Mouse (Mus musculus): Measurements from ENCODE around the gene Ldb3.

Ldb3 gene

DNA sequence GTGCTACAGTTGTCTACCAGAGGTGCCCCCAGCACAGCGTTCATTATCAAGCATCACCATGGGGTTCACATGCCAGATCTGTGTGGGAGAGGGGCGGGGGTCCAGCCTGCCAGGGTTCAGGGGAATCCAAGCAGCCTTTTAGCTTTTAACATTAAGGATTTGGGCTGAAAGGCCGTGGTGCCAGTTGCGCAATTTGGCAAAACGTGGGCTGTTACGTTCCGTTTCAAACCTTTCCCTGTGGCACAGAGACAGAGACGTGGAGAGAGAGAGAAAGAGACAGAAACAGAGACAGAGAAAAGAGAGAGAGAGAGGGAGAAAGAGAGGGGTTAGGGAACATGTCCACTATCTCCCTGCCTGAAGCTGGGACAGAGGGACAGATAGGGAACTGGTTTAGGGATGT is 26.8 kb downstream of the Ldb3 start:
- no peak for DNase-seq (ENCODE audit: low spot score in 2 of 2)

DNA sequence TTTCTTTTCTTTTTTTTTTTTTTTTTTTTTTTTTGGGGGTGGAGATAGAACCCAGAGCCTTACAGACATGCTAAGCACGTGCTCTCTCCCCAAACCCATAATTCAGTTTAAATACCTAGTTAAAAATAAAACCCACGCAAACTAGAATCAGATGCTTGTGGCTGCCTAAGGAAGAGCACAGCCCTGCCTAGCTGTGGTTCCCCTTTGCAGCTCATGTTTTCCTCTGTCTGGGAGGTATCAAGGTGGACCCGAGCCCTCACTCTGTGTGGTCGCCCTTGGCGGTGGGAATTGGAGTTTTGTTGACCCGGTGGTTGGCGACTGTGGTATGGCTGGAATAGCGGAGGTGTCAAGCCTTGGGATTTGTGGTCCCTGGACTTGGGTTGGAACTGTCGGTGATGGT is 29.5 kb downstream of the Ldb3 start:
- DNase-seq (ENCODE audit: low spot score in 2 of 2), result no peak

DNA sequence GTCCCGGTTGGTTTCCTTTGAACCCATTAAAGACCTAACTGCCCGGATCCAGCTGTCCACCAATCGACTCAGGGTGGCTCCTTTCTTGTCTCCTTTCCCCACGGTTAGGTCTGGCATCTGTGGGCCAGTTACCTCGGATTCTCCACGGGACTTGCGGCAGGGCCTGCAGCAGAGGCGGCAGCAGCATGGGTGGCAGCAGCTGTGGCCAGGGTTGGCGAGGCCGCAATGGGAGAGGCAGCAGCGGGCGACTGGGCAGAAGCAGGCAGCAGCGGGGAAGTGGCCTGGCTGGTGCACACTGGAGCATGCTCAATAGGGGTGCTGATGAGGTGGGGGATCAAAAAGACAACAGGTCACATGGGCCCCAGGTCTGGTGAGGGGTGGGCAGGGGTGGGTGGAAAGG is 33.3 kb downstream of the Ldb3 start:
- no peak for DNase-seq (ENCODE audit: low spot score in 2 of 2)

DNA sequence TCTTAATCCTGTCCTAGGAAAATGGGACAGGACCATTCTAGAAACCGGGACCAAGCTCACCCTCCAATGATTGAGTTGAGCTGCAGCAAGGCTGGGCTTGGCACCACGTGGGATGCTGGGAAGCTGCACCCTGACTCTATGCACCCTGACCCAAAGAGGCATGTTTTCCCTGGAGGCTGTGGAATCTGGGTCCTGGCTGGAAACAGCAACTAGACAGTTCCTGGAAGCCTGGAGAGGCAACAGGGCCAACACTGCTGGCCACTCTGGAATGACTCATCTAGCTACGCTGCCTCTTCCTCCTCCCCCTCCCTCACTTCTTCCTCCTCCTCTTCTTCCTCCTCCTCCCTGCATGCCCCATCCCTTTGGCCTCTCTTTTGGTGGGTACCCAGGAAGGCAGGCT is 34.4 kb downstream of the Ldb3 start:
- DNase-seq (ENCODE audit: low spot score in 2 of 2), result peak; percentile 76 to 77

DNA sequence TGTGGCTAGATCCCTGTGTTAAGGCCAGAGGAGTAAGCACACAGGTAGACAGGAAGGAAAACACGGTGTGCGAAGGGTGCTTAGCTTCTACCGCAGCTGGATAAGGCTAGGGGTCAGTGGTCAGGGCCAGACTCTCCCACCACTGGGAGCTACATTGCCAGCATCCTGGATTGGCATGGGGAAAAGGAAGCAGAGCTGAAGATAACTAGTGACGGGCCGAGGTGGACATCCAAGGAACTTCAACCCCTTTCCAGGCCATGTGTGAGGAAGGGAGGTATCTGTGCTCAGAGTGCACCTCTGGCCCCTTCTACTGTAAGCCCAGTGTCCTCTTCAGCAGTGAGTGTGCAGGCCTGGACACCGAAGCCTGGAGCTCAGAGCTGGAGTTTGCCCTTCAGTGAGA is 35.0 kb downstream of the Ldb3 start:
- no peak for DNase-seq (ENCODE audit: low spot score in 2 of 2)

DNA sequence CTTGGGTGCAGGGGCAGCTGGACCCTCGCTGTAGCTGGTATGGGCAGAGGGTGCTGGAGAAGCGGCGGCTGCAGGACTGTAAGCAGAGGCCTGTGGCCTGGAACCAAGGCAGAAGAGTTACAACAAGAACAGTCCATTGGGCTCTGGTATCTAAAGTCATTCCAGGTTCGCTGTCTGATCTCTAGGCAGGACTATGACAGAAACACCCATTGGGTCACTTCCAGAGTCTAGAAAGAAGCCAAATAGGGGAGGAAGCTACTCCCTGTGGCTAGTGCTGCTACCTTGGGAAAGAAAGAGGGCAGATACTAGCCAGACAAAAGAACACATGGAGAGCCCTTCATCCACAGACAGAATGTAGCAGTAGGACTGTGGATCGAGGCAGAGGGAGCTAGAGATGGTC is 36.3 kb downstream of the Ldb3 start:
- no peak for DNase-seq (ENCODE audit: low spot score in 2 of 2)

DNA sequence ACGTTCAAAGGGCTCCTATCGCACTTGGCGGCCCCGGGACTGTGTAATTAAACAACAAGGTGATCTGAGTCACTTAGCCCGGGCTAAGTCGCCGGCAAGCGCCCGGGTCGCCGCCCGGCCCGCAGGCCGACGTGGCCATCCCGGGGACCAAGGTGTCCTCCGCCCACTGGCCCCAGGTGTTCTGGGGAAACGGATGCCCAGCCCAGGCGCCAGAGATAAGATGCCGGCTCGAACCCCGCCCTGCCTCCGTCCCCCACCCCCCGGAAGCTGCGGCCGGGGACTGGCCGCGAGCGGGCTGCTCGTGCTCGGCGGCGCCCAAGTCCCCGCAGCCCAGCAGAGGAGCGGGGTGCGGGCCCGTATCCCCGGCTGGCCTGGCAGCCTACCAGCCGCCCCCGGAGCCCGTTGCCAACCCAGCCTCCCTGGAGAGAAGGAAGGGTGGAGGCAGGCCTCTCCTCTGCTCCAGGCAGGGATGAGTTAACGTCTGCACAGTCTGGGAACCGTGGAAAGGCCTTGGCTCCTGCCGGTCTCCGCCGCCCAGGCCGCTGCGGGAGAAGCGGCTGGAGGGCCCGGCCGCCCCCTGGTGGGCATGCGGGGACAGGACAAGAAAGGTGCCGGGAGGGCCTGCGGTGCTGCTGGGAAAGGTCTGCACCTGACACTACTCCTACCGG is 39.3 kb downstream of the Ldb3 start:
- DNase-seq (ENCODE audit: low spot score in 2 of 2), result peak; percentile 71 to 79

DNA sequence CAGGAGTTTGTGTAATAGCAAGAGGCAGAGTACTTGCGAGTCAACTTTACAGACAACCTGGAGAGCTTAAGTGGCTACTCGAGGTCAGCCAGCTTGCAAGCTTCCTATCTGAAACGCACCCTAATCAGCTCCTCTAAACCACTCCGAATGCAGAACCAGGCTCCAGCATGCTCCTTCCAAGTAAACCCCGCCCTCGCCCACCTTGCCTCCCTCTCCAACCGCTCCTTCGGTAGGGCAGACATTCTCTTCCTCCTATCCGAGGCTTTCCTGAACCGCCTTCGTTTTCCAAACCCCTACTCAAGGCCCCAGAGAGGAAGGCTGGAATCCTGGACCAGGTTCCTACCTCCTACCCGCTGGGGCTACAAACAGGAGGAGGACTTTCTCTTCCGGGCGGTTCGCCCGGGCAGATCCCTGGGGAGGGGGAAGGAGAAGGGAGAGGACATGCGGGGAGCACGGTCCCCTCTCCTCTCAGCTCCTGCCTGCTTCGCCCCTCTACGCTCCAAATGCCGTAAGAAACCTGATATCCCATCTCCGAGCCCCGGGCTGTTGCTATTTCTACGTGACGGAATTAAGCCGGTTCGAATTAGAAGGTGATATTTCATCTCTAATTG is 40.0 kb downstream of the Ldb3 start:
- DNase-seq (ENCODE audit: low spot score in 2 of 2), result peak; percentile 72 to 73

DNA sequence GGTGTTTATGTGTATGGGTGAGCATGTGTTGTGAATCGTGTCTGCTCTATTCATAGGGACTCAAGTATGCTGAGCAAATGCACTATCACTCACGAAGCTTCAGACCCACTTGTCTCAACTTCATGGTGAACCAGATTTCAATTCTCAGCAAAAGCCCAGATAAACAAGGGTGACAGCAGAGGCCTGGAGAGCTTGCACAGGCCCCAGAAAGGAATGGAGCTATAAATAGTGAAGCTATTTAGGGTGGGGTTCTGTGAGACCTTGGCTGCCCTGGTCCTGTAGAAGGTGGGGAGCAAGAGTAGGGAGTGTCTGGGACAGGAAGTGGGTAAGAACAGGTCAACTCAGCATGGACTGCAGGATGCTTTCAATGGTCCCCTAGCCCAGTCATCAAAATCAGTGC is 43.9 kb downstream of the Ldb3 start:
- peak; percentile 62 to 63 for DNase-seq (ENCODE audit: low spot score in 2 of 2)

DNA sequence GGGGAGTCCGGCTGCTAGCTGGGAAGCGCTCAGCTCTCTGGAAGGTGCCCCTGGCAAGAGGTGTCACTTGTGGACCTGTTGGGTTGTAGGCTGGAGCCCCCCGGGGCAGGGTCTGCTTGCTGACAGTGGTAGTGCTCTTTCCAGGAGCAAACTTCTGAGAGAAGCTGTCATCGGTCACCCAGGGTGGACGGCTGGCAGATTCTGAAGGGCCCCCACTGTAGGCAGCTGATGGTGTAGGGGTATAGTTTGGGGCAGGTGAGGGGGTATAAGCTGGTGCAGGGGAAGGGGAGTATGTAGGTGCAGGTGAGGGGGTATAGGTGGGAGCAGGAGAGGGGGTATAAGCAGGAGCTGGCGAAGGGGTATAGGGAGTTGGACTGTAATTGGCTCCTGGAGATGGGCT is 44.5 kb downstream of the Ldb3 start:
- no peak for DNase-seq (ENCODE audit: low spot score in 2 of 2)

DNA sequence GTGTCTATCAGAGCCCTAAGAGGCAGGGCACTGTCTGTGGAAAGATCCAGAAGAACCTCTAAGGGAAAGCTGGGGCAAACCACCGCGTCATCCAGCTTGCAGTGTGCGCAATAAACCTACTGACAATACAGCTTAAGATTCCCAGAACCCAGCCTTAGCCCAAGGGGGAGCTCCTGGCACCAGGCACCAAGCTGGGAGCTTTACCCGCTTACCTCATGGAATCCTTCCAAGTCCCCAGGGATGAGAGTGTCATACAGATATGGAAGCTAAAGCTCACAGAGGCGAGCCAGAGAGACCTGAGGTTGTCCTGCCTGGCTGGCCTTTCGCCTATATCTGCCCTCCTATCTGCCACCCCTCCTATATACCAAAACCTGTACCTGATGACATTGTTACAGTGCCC is 44.9 kb downstream of the Ldb3 start:
- peak in 1 of 2 experiments; percentile 65 for DNase-seq (ENCODE audit: low spot score in 2 of 2)

DNA sequence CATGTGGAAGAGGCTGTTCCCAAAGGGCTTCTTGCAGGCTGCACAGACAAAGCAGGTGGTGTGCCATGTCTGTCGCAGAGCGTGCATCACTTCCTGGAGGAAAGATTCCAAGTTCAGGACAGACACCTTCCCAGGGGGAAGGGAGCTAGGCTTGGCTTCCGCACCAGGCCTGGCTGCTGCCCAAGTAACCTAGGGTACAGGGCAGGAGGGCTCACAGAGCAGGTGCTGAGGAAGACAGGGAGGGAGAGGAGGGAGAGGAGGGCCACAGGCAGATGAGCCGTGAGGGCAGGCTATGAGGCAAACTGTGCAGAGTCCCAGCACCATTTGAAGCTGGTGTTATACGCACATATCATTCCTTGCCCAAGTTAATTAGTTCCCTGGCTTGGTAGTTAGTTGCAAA is 46.6 kb downstream of the Ldb3 start:
- DNase-seq (ENCODE audit: low spot score in 2 of 2), result no peak

DNA sequence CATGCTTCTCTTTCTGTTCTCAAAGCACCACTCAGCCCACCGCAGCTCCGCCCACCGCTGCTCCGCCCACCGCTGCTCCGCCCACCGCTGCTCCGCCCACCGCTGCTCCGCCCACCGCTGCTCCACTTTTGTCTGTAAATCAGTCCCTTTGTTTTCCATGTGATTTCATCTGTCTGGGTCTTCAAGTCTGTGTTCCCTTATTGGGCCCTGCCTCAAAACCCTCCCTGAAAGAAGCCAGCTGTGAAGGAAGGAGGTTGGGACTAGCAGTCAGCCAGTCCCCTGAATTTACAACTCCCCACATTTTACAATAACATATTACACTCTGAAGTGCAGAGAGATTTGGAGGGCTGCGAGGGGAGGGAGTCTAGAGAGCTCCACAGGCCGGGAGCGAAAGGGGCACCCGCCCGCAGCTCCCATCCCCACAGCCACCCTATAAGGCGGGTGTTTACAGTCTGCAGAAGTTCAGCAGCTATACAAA is 47.8 kb downstream of the Ldb3 start:
- peak; percentile 75 to 81 for DNase-seq (ENCODE audit: low spot score in 2 of 2)

DNA sequence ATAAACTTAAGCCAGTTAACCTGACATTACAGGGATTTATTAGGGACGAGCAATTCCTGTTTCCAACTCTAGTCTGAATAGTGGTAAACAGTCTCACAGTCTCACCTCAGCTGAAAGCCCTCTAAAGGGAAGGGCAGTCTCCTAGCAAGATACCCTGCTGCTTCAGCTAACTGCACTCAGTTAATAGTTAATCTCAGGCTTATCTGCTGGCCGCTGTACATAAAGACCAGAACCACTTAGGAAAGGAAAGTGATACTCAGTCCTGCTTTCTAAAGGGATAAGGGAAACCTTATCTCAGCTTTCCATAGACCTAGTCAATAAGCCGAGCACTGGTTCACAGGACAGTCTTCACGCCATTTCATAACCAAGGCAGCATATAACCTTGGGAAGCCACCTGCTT is 52.6 kb downstream of the Ldb3 start:
- no peak for DNase-seq (ENCODE audit: low spot score in 2 of 2)

DNA sequence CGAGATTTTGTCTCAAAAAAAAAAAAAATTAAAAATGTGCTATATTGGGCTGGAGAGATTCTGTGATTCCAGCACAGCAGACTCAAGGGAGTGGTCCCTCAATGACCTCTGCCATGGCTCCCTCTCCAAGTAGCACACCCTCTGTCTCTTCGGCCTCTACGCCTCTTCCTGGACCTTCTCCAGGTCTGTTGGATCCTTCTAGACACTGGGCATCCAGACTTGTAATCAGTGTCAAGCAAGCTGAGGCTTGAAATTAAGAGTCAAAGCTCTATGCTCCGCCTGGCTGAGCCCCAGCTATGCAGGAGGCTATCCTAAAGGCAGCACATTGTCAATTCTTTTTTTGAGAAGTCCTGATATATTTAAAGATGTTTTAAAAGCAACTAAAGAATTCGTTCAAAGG is 54.9 kb downstream of the Ldb3 start:
- no peak for DNase-seq (ENCODE audit: low spot score in 2 of 2)

DNA sequence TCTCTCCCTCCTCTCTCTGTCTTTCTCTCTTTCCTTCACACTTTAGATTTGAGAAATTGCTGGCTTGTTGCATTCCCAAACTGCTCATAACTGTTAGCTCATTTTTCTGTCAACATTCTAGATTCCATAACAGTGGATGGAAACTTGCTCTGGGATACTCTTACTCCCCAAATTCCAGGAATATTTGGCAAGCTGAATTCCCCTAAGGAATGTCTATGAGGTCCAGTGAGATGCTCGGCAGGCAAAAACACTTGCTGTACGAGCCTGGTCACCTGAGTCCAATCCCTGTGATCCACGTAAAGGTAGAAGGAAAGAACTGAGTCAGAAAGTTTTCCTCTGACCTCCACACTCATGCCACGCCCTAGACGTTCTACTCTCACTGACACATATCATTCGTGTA is 55.9 kb downstream of the Ldb3 start:
- no peak for DNase-seq (ENCODE audit: low spot score in 2 of 2)

DNA sequence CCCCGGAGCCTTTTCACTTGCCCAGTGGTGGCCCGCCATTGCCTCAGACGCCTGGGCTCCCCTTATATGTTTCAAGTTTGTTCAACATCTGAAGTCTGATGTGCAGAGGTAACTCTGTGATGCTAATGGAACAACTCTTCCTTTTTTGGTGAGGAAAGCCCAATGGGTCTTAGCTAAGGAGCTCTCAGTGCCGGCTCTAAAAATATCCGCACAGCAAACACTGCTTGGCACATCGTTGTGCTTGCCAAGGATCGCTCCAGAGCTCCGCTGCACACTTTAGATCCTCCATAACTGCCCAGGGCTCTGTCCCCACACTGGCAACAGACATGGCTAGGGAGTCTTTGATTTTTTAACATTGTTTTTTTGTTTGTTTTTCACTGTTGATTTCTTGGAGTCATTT is 59.7 kb downstream of the Ldb3 start:
- no peak for DNase-seq (ENCODE audit: low spot score in 2 of 2)

DNA sequence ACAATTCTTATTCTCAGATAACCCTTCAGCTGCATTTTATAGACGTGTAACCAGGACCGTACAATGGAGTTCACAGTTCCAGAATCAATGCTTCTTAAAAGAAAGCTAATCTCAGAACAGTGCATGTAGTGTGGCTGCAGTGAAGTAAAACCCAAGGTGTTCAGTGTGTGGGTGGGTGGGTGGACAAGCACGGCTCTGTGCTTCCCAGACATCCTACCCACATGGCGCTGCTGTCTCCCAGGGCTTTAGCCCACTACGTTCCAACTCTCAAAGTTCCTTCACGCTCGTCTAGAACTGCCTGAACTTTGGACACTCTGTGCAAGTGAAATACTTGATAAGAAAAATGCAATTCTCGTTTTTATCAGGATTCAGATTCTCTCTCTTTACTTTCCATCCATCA is 65.8 kb downstream of the Ldb3 start, which contains the start of gene 9230112D13Rik:
9230112D13Rik (minus strand) TSS at position 101 of the 400 bp plus-strand sequence.
- no peak for DNase-seq (ENCODE audit: low spot score in 2 of 2)

DNA sequence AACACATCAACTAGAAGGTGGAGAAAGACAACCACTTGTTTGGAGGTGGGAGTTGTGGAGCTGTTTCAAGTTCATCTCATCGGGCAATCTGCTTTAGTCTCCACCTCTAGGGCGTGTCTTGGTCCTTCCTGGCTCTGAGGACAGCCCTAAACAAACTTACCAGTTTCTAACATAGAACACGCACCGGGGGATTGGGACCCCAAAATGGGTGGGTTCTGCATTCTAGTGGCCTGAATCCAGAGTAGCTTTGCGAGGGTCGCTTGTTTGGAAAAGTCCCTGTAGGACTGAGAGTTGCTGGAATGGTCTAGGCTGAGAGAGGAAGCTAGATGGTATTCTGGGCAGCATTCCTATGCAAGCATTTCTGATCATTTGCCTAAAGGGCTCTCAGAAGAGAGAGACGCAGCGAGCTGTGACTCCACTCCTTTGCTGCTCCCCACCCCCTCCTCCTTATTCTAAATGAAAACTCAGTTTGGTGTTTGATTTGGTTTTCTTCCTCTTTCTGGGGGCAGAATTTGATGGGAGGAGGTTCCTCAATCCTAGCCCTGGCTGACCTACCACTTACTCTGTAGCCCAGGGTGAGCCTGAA is 70.4 kb downstream of the Ldb3 start:
- DNase-seq (ENCODE audit: low spot score in 2 of 2), result no peak

DNA sequence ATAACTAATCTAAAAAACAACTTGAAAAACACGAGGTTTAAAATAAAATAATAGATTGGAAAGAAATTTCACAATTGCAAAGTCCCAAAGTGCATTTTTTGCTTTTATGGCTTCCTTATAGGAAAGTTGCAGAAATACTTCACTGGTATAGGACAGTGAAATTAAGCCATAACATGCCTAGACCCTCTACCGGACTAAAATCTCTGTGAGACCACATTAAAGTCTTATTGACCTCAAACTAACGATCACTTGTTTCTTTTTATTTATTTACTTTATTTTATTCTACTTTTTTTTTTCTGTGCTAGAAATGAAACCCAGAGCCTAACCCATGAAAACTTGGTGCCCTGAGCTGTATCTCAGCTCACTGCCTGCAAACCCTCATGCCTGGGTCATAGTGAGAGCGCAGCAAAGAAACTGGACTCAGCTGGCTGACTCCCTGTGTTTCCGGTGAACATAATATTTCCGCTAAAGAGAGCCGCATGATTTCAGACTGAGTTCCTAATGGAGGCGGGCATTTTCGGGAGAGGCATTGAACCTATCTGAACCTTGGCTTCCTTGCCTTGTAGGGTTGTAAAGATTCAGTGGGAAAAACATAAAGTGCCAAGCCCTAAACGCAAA is 71.4 kb downstream of the Ldb3 start:
- no peak for DNase-seq (ENCODE audit: low spot score in 2 of 2)

DNA sequence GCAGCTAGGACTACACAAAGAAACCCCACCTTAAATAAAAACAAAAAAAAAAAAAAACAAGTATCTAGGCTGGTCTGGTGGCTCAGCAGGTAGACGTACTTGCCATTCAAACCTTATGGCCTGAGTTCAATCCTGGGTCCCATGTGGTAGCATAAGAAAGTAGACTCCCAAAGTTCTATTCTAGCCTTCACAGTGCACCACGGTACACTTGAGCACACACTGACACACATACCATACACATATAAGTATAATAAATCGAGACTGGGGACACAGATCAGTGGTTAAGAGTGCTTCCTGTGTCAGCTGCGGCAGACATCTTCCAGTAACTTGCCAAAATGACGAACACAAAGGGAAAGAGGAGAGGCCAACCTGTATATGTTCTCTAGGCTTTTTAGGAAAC is 72.6 kb downstream of the Ldb3 start:
- no peak for DNase-seq (ENCODE audit: low spot score in 2 of 2)

DNA sequence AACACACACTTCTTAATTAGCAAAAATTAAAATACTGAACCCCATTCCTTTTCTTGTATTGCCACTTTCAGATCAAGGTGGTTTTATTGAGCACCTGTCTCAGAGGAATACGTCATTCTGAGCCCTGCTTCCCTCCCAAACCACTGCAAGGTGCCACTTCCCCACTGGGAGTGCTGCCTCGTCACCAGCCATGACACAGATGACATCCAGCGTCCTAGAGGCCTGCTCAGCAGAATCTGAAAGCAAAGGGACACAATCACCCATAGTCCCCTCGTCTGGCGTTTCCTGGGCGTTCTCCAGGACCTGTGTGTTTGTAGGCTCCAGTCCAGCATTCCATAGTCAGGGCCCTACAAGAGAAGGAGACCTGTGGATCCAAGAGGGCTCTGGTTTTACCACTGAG is 74.4 kb downstream of the Ldb3 start:
- peak; percentile 39 to 53 for DNase-seq (ENCODE audit: low spot score in 2 of 2)

DNA sequence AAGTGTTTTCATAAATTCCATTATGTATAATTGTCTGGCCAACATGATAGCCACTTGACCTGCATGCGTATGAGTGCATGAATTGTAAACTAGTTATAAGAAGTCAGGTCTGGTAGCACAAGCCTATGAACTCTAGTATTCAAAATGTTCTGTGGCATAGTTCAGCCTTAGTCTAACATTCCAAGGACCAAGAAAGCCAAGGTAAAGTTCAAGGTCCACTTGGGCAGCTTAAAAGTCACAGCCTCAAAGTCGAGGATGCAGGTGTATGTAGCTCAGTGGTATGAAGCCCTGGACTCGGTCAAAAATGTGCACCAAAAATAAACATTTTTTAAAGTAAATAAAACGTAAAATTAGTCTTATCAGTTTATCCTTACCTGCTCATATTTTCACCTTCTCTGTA is 75.9 kb downstream of the Ldb3 start:
- no peak for DNase-seq (ENCODE audit: low spot score in 2 of 2)
